Mouse (Mus musculus) intestine, embryonic 16.5 days (tissue): ENCODE measurements around the gene Ndn. TPM values are rescaled to one million over a fixed set of nuclear protein-coding genes. Genes with fewer than 3 reads are reported as not detected.
A peak's percentile ranks its signal among the peaks of the same experiment; 100 is the strongest.

ENCODE experiments used
- ATAC-seq: fragments of 200-750 bp; cut with Nextera tagmentation; 2 replicates; pipeline ENCODE4 v1.8.0; 2017; ENCODE audit warnings: moderate TSS enrichment, moderate library complexity
- H3K27ac ChIP-seq: fragments of 300-500 bp; sonication (generic); 2 replicates; pipeline ENCODE4 v1.5.1; 2014; ENCODE audit warnings: mild to moderate bottlenecking, low read length
- H3K27me3 ChIP-seq: fragments of 300-500 bp; sonication (generic); replicated peaks from 2 replicates; pipeline ENCODE4 v1.6.1; 2014; ENCODE audit warnings: low read length, control low read depth, mixed read lengths; ENCODE audit not compliant: control insufficient read depth, insufficient read depth
- H3K36me3 ChIP-seq: fragments of 300-500 bp; sonication (generic); 2 replicates; pipeline ENCODE4 v1.6.1; 2014; ENCODE audit warnings: low read length, control low read depth; ENCODE audit not compliant: control insufficient read depth, insufficient read depth
- H3K4me1 ChIP-seq: fragments of 300-500 bp; sonication (generic); 2 replicates; pipeline ENCODE4 v1.6.1; 2014; ENCODE audit warnings: low read length, control low read depth, mixed read lengths; ENCODE audit not compliant: control insufficient read depth, insufficient read depth
- H3K4me2 ChIP-seq: fragments of 300-500 bp; sonication (generic); 2 replicates; pipeline ENCODE4 v1.6.1; 2014; ENCODE audit warnings: low read depth, low read length, control low read depth
- H3K4me3 ChIP-seq: fragments of 300-500 bp; sonication (generic); 2 replicates; pipeline ENCODE4 v1.5.1; 2014; ENCODE audit warnings: mild to moderate bottlenecking, low read length
- H3K9ac ChIP-seq: fragments of 300-500 bp; sonication (generic); 2 replicates; pipeline ENCODE4 v1.6.1; 2014; ENCODE audit warnings: low read depth, low read length
- H3K9me3 ChIP-seq: fragments of 300-500 bp; sonication (generic); 2 replicates; pipeline ENCODE4 v1.6.1; 2016; ENCODE audit warnings: low read length, control low read depth; ENCODE audit not compliant: control insufficient read depth
- WGBS: fragments of 180-500 bp; shearing (Covaris S2); extraction: QIAGEN DNeasy Blood & Tissue Kit; methylation state at CpG from one replicate; pipeline ENCODE4 v1.1.7; 2014; 5-methylcytosine and 5-hydroxymethylcytosine counted together
- polyA plus RNA-seq: library from polyadenylated mRNA; unstranded; fragments of >200 nt; fragmentation: Nextera tagmentation; extraction: Ambion mirVana; gene quantifications from 2 replicates; pipeline ENCODE4 v1.2.1, GENCODE M21; 2015

Ndn gene
- 48.6 and 52.0 TPM in 2 replicates for polyA plus RNA-seq

GRCm38 (mm10) chr7:62346269-62346668, at the start of gene Ndn:
Gene Ndn, plus strand, starts transcription at chr7:62346569.
- WGBS, result 47% methylated on average over 1 of the region's 1 CpGs
- Histone ChIP-seq H3K9ac (no peak within 1 kb of the TSS), H3K27me3 (no peaks in the 10 kb centered on the region), H3K27ac (no peak within 1 kb of the TSS), H3K4me2 (no peak within 1 kb of the TSS), H3K9me3 (no peaks in the 10 kb centered on the region), H3K4me1 (no peaks in the 10 kb centered on the region), H3K4me3 (no peak within 1 kb of the TSS), H3K36me3 (no peaks in the 10 kb centered on the region)
- no peak for ATAC-seq

DNA sequence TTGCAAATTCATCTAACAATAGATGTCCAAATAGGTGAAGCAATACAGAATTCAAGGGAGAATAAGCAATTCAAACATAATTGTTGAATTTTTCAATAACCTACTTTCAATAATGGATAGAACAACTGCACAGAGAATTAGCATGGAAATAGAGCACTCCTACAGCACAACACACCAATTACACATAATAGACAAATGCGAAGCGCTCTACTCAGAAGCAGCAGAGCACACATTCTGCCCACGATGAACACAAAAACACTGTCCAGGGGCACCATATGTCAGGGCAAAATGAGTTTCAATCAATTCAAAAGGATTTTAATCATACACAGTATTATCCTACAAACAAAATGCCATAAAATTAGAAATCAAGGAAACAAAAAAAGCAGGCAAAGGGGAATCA, 43.9 kb upstream of the Ndn start:
- Histone ChIP-seq H3K27ac (no peak overlapping the region), H3K4me2 (no peak overlapping the region), H3K27me3 (no peaks in the 10 kb centered on the region), H3K4me3 (no peak overlapping the region), H3K9ac (no peak overlapping the region), H3K9me3 (no peaks in the 10 kb centered on the region), H3K36me3 (no peaks in the 10 kb centered on the region), H3K4me1 (no peaks in the 10 kb centered on the region)
- ATAC-seq, result no peak
- 88% methylated on average over 3 of the region's 3 CpGs for WGBS

DNA sequence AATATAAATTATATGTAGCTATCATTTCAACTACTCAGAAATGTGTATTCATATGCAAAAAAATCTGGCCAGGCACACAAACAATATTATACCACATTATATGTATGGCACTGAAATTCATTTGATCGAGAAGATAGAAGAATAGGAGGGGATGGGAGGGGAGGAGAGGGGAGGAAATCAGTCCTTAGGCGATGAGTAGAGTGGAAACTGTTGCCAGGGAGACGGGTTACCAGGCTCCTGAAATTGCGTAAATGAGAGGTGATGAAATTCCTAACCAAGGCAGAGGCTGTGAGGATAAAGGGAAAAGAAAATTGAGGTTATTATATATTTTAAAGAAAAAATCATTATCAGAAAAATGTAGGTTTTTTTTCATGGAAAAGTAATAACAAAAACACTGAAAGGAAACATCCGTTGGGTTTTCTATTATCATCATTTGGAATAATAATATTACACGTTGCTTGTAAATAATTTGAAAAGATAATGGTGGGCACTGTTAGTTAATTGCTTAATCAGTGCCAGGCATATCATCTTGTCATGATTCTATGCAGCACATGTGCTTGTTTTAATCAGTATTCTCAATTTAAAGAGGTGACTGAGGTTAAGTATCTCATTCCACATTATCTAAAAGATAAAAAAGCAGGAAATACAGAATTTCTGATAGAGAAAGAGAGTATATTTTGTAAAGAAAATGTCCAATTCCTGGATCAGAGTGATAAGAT, 39.3 kb upstream of the Ndn start:
- H3K9ac ChIP-seq, result no peak overlapping the region
- no peak overlapping the region for H3K4me3 ChIP-seq
- 52% methylated on average over 6 of the region's 6 CpGs for WGBS
- H3K4me2 ChIP-seq, result no peak overlapping the region
- no peaks in the 10 kb centered on the region for H3K4me1 ChIP-seq
- ATAC-seq, result no peak
- H3K9me3 ChIP-seq, result no peaks in the 10 kb centered on the region
- H3K36me3 ChIP-seq, result no peaks in the 10 kb centered on the region
- H3K27me3 ChIP-seq, result no peaks in the 10 kb centered on the region
- no peak overlapping the region for H3K27ac ChIP-seq

- Histone ChIP-seq H3K4me1 (no peaks in the 10 kb centered on the region), H3K4me2 (no peak overlapping the region), H3K4me3 (no peak overlapping the region), H3K36me3 (no peaks in the 10 kb centered on the region), H3K9me3 (no peaks in the 10 kb centered on the region), H3K9ac (no peak overlapping the region), H3K27ac (no peak overlapping the region), H3K27me3 (no peaks in the 10 kb centered on the region)
- ATAC-seq, result no peak
- WGBS, result 70% methylated on average over 5 of the region's 5 CpGs
Observed at GRCm38 (mm10) chr7:62316793-62317192, 29.6 kb upstream of the Ndn start.

DNA sequence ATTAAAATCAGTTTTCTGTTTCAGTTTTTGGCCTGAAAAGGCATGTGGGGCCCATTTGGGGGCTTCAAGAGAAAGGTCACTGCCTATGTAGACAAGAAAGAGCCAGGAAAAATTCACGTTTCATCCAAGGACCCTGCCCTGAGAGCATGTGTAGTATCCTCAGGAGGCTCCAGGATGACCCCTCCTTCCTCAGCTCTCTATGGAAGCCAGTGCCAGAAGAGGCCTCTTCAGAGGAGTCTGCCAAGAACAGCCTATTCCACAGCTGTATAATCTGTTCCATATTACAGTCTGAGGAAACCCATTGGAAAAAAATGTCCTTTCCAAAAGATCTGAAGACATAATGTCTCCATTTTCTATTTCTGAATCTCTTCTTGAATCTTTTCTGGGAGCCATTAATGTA, 958 bp upstream of the Ndn start:
- 28% methylated on average over 1 of the region's 1 CpGs for WGBS
- no peaks in the 10 kb centered on the region for H3K27me3 ChIP-seq
- no peak for ATAC-seq
- H3K4me2 ChIP-seq, result no peak overlapping the region
- no peaks in the 10 kb centered on the region for H3K9me3 ChIP-seq
- H3K4me1 ChIP-seq, result no peaks in the 10 kb centered on the region
- no peak overlapping the region for H3K27ac ChIP-seq
- no peak overlapping the region for H3K4me3 ChIP-seq
- no peaks in the 10 kb centered on the region for H3K36me3 ChIP-seq
- no peak overlapping the region for H3K9ac ChIP-seq

DNA sequence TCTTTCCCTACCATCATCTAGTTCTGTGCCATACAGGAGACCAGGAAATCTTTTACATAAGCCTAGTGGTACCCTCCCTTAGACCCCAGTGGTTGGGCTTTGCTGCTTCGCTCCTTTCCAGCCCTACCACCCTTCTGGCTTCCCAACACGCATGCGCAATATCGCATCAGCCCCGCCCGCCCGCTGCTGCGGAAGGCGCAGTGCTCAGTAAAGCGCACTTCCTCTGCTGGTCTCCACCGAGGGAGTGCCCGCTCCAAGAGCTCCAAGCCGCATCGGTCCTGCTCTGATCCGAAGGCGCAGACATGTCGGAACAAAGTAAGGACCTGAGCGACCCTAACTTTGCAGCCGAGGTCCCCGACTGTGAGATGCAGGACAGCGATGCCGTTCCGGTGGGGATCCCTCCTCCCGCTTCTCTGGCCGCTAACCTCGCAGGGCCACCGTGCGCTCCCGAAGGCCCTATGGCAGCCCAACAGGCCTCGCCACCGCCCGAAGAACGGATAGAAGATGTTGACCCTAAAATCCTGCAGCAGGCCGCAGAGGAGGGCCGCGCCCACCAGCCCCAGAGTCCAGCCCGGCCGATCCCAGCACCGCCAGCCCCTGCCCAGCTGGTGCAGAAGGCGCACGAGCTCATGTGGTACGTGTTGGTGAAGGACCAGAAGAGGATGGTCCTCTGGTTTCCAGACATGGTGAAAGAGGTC, 1.9 kb downstream of the Ndn start:
- H3K4me2 ChIP-seq, result peak overlapping the region; percentile 62
- no peak overlapping the region for H3K27ac ChIP-seq
- H3K27me3 ChIP-seq, result no peaks in the 10 kb centered on the region
- no peaks in the 10 kb centered on the region for H3K4me1 ChIP-seq
- peak overlapping the region; percentile 55 for H3K4me3 ChIP-seq
- no peaks in the 10 kb centered on the region for H3K9me3 ChIP-seq
- ATAC-seq, result peak; percentile 93
- 11% methylated on average over 42 of the region's 42 CpGs for WGBS
- no peaks in the 10 kb centered on the region for H3K36me3 ChIP-seq
- peak overlapping the region; percentile 68 for H3K9ac ChIP-seq

DNA sequence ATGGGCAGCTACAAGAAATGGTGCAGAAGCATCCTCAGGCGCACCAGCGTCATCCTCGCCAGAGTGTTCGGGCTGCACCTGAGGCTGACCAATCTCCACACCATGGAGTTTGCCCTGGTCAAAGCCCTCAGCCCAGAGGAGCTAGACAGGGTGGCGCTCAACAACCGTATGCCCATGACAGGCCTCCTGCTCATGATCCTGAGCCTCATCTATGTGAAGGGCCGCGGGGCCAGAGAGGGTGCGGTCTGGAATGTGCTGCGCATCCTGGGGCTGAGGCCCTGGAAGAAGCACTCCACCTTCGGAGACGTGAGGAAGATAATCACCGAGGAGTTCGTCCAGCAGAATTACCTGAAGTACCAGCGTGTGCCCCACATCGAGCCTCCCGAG, 2.4 kb downstream of the Ndn start:
- peak overlapping the region; percentile 68 for H3K9ac ChIP-seq
- peak overlapping the region; percentile 62 for H3K4me2 ChIP-seq
- no peaks in the 10 kb centered on the region for H3K36me3 ChIP-seq
- WGBS, result 36% methylated on average over 17 of the region's 17 CpGs
- ATAC-seq, result peak; percentile 31; the same call in 1 of the 2 replicates
- no peaks in the 10 kb centered on the region for H3K4me1 ChIP-seq
- H3K27ac ChIP-seq, result no peak overlapping the region
- no peaks in the 10 kb centered on the region for H3K9me3 ChIP-seq
- no peaks in the 10 kb centered on the region for H3K27me3 ChIP-seq
- H3K4me3 ChIP-seq, result peak overlapping the region; percentile 55

- Histone ChIP-seq H3K9ac (no peak overlapping the region), H3K36me3 (no peaks in the 10 kb centered on the region), H3K4me1 (no peaks in the 10 kb centered on the region), H3K9me3 (no peaks in the 10 kb centered on the region; the same call in 1 of the 2 replicates), H3K27ac (no peak overlapping the region), H3K27me3 (no peaks in the 10 kb centered on the region), H3K4me3 (no peak overlapping the region), H3K4me2 (no peak overlapping the region)
- ATAC-seq, result no peak
- WGBS, result 48% methylated on average over 8 of the region's 8 CpGs
Observed at GRCm38 (mm10) chr7:62351266-62351665, 4.9 kb downstream of the Ndn start.

DNA sequence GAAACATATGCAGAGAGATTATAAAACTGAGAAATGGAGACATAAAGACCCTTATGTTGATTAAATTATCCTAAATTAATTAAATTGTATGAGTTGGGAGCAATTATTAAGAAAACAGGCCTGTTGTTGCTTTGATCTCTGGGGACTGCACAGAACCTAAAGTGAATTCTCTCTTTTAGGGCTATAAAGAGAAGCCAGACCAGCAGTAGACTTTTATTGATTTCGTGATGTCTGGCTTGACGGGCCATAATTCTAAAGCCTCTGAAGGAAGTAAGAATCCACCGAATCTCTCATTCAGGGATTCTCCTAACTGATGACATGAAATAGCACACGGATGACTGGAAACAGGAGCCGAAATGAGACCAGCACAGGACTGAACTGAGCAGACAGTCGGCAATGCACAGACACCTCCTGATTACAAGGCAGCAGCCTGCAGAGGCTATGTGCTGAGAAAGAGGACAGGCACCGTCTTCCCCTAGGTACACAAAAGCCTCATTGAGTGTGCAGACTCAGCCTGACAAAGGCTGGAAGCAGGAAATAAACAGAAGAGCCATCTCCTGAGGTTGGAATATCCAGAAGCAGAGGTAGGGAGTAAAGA, 18.8 kb downstream of the Ndn start:
- ATAC-seq, result no peak
- H3K4me3 ChIP-seq, result no peak overlapping the region
- no peaks in the 10 kb centered on the region for H3K36me3 ChIP-seq
- no peak overlapping the region for H3K27ac ChIP-seq
- no peaks in the 10 kb centered on the region for H3K9me3 ChIP-seq
- no peak overlapping the region for H3K4me2 ChIP-seq
- no peaks in the 10 kb centered on the region for H3K4me1 ChIP-seq
- H3K27me3 ChIP-seq, result no peaks in the 10 kb centered on the region
- WGBS, result 45% methylated on average over 7 of the region's 7 CpGs
- no peak overlapping the region for H3K9ac ChIP-seq
